Mouse (Mus musculus): Measurements from ENCODE around the gene Nrgn.

- no peak for TF ChIP-seq CTCF (IDR thresholded peaks at IDR 0.05; ENCODE audit: extremely low read depth, insufficient read length, insufficient replicate concordance, low read depth, low read length)
- TF ChIP-seq POLR2A (IDR thresholded peaks at IDR 0.05; ENCODE audit: low read depth, low read length) = no peak
Observed at GRCm38 (mm10) chr9:37495761-37496160, 56.9 kb downstream of the Nrgn start.

Measured in small intestine, adult 2 months (tissue).